Mouse (Mus musculus): ENCODE results near the gene Acsl6.

DNA sequence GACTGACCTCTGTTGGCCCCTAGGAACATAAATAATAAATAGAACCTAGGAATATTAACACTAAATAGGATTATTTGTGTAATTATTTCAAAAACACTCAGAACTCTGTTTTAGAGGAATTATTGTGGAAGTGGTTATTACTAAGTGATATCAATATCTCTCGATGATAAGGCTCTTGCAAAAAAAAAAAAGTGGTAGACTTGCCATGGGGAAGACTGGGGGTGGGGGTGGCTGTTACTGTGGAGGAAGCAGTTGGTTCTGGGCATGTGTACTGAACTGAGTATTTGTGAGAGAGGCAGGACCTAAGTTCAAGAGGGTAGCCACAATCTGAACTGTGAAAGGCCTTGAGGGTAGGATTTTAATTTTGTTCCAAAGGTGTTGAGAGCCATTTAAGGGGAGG lies 93.1 kb downstream of the Acsl6 start:
- TF ChIP-seq GATA1 (IDR thresholded peaks at IDR 0.05; ENCODE audit: borderline replicate concordance, low read length) = no peak
- no peak for TF ChIP-seq FLI1 (IDR thresholded peaks at IDR 0.05; ENCODE audit: low read length)

Data from megakaryocyte, embryonic 14.5 days (primary cell).